In genomic region chr9:71617363-71617762, GRCm38 (mm10) we compare ENCODE assay signal across 8 mouse cellular contexts. TPM values are rescaled to one million over a fixed set of nuclear protein-coding genes. Genes with fewer than 3 reads are reported as not detected.
DNase-seq lines count a peak whose midpoint lies in the region; ATAC-seq and TF ChIP-seq lines count a peak whose summit lies in the region.
"Had no signal": no experiment of that assay in that cellular context is flagged by ENCODE, and none has a peak within 500 bp of the region (broad histone marks: within the 10 kb centered on the region; RNA-seq: fewer than 3 reads in every experiment).

No protein-coding gene starts in this region.

- H3K9ac ChIP-seq in kidney, embryonic 14.5 days (ENCODE audit: low read depth, low read length), result no peak overlapping the region
- no peak overlapping the region for H3K9ac ChIP-seq in forebrain, embryonic 12.5 days
- H3K9ac ChIP-seq: limb, embryonic 15.5 days had no signal

- no peaks in the 10 kb centered on the region for H3K36me3 ChIP-seq in kidney, adult 2 months (ENCODE audit: control insufficient read depth, insufficient read depth, low read length)
- no peaks in the 10 kb centered on the region for H3K36me3 ChIP-seq in kidney, embryonic 14.5 days (ENCODE audit: control insufficient read depth, insufficient read depth, low read length)
- no peaks in the 10 kb centered on the region for H3K36me3 ChIP-seq in forebrain, embryonic 12.5 days (replicated peaks)
- H3K36me3 ChIP-seq: limb, embryonic 15.5 days had no signal

- H3K9me3 ChIP-seq in kidney, embryonic 14.5 days (ENCODE audit: control insufficient read depth, low read length), result no peaks in the 10 kb centered on the region
- H3K9me3 ChIP-seq in forebrain, embryonic 12.5 days, result no peaks in the 10 kb centered on the region
- H3K9me3 ChIP-seq: limb, embryonic 15.5 days had no signal

- H3K4me3 ChIP-seq in kidney, adult 2 months (ENCODE audit: insufficient read depth, low read depth, low read length), result no peak overlapping the region
- no peak overlapping the region for H3K4me3 ChIP-seq in kidney, embryonic 14.5 days (ENCODE audit: low read length)
- H3K4me3 ChIP-seq in forebrain, embryonic 12.5 days (replicated peaks), result no peak overlapping the region
- H3K4me3 ChIP-seq: limb, embryonic 15.5 days had no signal

- no peak for ATAC-seq in kidney, embryonic 14.5 days (ENCODE audit: low FRiP score, low TSS enrichment)
- no peak for ATAC-seq in forebrain, embryonic 12.5 days (ENCODE audit: low FRiP score)

- no peaks in the 10 kb centered on the region for H3K27me3 ChIP-seq in kidney, adult 2 months (replicated peaks; ENCODE audit: control insufficient read depth, insufficient read depth, low read length)
- H3K27me3 ChIP-seq in kidney, embryonic 14.5 days (ENCODE audit: control insufficient read depth, insufficient read depth, low read length), result no peaks in the 10 kb centered on the region
- no peaks in the 10 kb centered on the region for H3K27me3 ChIP-seq in forebrain, embryonic 12.5 days
- H3K27me3 ChIP-seq: limb, embryonic 15.5 days had no signal

- DNase-seq in kidney, adult 2 months, result no peak
- DNase-seq in CD4-positive helper T cell, adult 2 months (ENCODE audit: low read depth, low spot score), result peak; percentile 42
- peak; percentile 61 for DNase-seq in ES-CJ7 (ENCODE audit: low read depth, low spot score)
- peak; percentile 52 for DNase-seq in forelimb bud, embryonic 11.5 days (ENCODE audit: low read depth, low spot score)
- peak; percentile 38 for DNase-seq in retina, postnatal 1 day

- whole genome bisulfite sequencing in kidney, adult 2 months, result 56% methylated on average over 8 of the region's 8 CpGs
- WGBS in kidney, embryonic 14.5 days, result 57% methylated on average over 8 of the region's 8 CpGs
- WGBS in forebrain, embryonic 12.5 days, result 52% methylated on average over 8 of the region's 8 CpGs

- H3K4me2 ChIP-seq in kidney, embryonic 14.5 days (replicated peaks; ENCODE audit: low read depth, low read length), result no peak overlapping the region
- no peak overlapping the region for H3K4me2 ChIP-seq in forebrain, embryonic 12.5 days
- H3K4me2 ChIP-seq: limb, embryonic 15.5 days had no signal

- TF ChIP-seq POLR2A in kidney, adult 2 months (IDR thresholded peaks at IDR 0.05; ENCODE audit: low read depth, low read length), result no peak

- H3K4me1 ChIP-seq in kidney, adult 2 months (ENCODE audit: control insufficient read depth, insufficient read depth, low read length), result peaks cover 5% of the 10 kb centered on the region
- 0 out of 2 replicates have a peak, but pooled peaks cover under 1% of the 10 kb centered on the region for H3K4me1 ChIP-seq in kidney, embryonic 14.5 days (ENCODE audit: control insufficient read depth, insufficient read depth, low read length)
- no peaks in the 10 kb centered on the region for H3K4me1 ChIP-seq in forebrain, embryonic 12.5 days
- H3K4me1 ChIP-seq: limb, embryonic 15.5 days had no signal

- peak; percentile 71 for TF ChIP-seq CTCF in kidney, adult 2 months (conservative IDR thresholded peaks at IDR 0.05; ENCODE audit: insufficient read depth, insufficient read length, low read depth, low read length)

- H3K27ac ChIP-seq in kidney, adult 2 months (ENCODE audit: insufficient read depth, low read depth, low read length), result no peak overlapping the region
- no peak overlapping the region for H3K27ac ChIP-seq in kidney, embryonic 14.5 days (ENCODE audit: low read depth, low read length)
- no peak overlapping the region for H3K27ac ChIP-seq in forebrain, embryonic 12.5 days
- H3K27ac ChIP-seq: limb, embryonic 15.5 days had no signal

RNA-seq across cellular contexts. Expression of gene Myzap, which starts 25.2 kb away (rescaled TPM):
- polyA plus RNA-seq in kidney, adult 2 months (2012; rRNA removed), result 3.6 and 4.1 TPM in 2 replicates
- 18.6 and 18.7 TPM in 2 replicates for polyA plus RNA-seq in kidney, embryonic 14.5 days (2014; fragmentation: Nextera tagmentation; extraction: Ambion mirVana)
- 3.1 and 3.5 TPM in 2 replicates for polyA plus RNA-seq in forebrain, embryonic 12.5 days (2016; fragmentation: Nextera tagmentation; extraction: Ambion mirVana)
